Mouse (Mus musculus): Measurements from ENCODE around the gene Mical3.

The Mical3 gene

GRCm38 (mm10) chr6:121109998-121110603, 20.7 kb downstream of the Mical3 start:
- DNase-seq (ENCODE audit: low spot score) = peak; percentile 100

GRCm38 (mm10) chr6:121109181-121109981, 21.4 kb downstream of the Mical3 start:
- peak; percentile 43 for DNase-seq (ENCODE audit: low spot score)

GRCm38 (mm10) chr6:121108075-121108474, 22.7 kb downstream of the Mical3 start:
- DNase-seq (ENCODE audit: low spot score) = no peak

GRCm38 (mm10) chr6:121106711-121107405, 23.9 kb downstream of the Mical3 start:
- DNase-seq (ENCODE audit: low spot score) = no peak

- no peak for DNase-seq (ENCODE audit: low spot score)
These were observed 25.1 kb downstream of the Mical3 start for GRCm38 (mm10) chr6:121105726-121106125.

- DNase-seq (ENCODE audit: low spot score) = no peak
These were observed 27.2 kb downstream of the Mical3 start for GRCm38 (mm10) chr6:121103406-121104171.

- DNase-seq (ENCODE audit: low spot score) = no peak
These were observed 27.9 kb downstream of the Mical3 start for GRCm38 (mm10) chr6:121102941-121103340.

GRCm38 (mm10) chr6:121102084-121102483, 28.7 kb downstream of the Mical3 start:
- no peak for DNase-seq (ENCODE audit: low spot score)

GRCm38 (mm10) chr6:121101201-121101600, 29.6 kb downstream of the Mical3 start:
- no peak for DNase-seq (ENCODE audit: low spot score)

GRCm38 (mm10) chr6:121099831-121100230, 31.0 kb downstream of the Mical3 start:
- no peak for DNase-seq (ENCODE audit: low spot score)

- DNase-seq (ENCODE audit: low spot score) = no peak
These were observed 31.6 kb downstream of the Mical3 start for GRCm38 (mm10) chr6:121099228-121099608.

- DNase-seq (ENCODE audit: low spot score) = no peak
These were observed 32.1 kb downstream of the Mical3 start for GRCm38 (mm10) chr6:121098511-121099227.

GRCm38 (mm10) chr6:121098109-121098508, 32.7 kb downstream of the Mical3 start:
- DNase-seq (ENCODE audit: low spot score) = no peak

GRCm38 (mm10) chr6:121096862-121097261, 33.9 kb downstream of the Mical3 start:
- DNase-seq (ENCODE audit: low spot score) = no peak

GRCm38 (mm10) chr6:121096390-121096789, 34.4 kb downstream of the Mical3 start:
- DNase-seq (ENCODE audit: low spot score) = no peak

- no peak for DNase-seq (ENCODE audit: low spot score)
These were observed 37.0 kb downstream of the Mical3 start for GRCm38 (mm10) chr6:121093662-121094408.

GRCm38 (mm10) chr6:121090786-121091185, 40.0 kb downstream of the Mical3 start:
- DNase-seq (ENCODE audit: low spot score) = no peak

GRCm38 (mm10) chr6:121087586-121088245, 43.1 kb downstream of the Mical3 start:
- peak; percentile 90 for DNase-seq (ENCODE audit: low spot score)

- DNase-seq (ENCODE audit: low spot score) = no peak
These were observed 43.7 kb downstream of the Mical3 start for GRCm38 (mm10) chr6:121087127-121087526.

- no peak for DNase-seq (ENCODE audit: low spot score)
These were observed 44.6 kb downstream of the Mical3 start for GRCm38 (mm10) chr6:121086226-121086625.
